Mouse (Mus musculus) bone marrow, adult 2 months (tissue): ENCODE measurements around the gene Ccdc181. TPM values are rescaled to one million over a fixed set of nuclear protein-coding genes. Genes with fewer than 3 reads are reported as not detected.

Experiments used
- H3K27ac ChIP-seq: fragments of 200-500 bp; 2 replicates; pipeline ENCODE4 v1.5.1; 2012; ENCODE audit warnings: low read depth, mild to moderate bottlenecking, control low read depth, inconsistent platforms, low read length; ENCODE audit not compliant: control insufficient read depth, poor library complexity, insufficient read depth
- H3K4me1 ChIP-seq: fragments of 200-500 bp; 2 replicates; pipeline ENCODE4 v1.6.1; 2011; ENCODE audit warnings: low read length; ENCODE audit not compliant: control insufficient read depth, insufficient read depth
- H3K4me3 ChIP-seq: fragments of 200-500 bp; replicated peaks from 2 replicates; pipeline ENCODE3; 2011; ENCODE audit warnings: mild to moderate bottlenecking, low read depth, low read length, control low read depth; ENCODE audit not compliant: control insufficient read depth
- CTCF ChIP-seq: fragments of 200-500 bp; IDR thresholded peaks from 2 replicates; pipeline ENCODE4 v1.5.1; 2011; ENCODE audit warnings: low read length, control low read depth; ENCODE audit not compliant: control insufficient read depth, insufficient read depth
- POLR2A ChIP-seq: fragments of 200-500 bp; IDR thresholded peaks from 2 replicates; pipeline ENCODE4 v1.6.1; 2011; ENCODE audit warnings: low read depth, mild to moderate bottlenecking, control low read depth, low read length, borderline replicate concordance; ENCODE audit not compliant: control insufficient read depth
- WGBS: fragments of 180-500 bp; shearing (Covaris S2); methylation state at CpG from one replicate; pipeline ENCODE4 v1.1.7; 2018; 5-methylcytosine and 5-hydroxymethylcytosine counted together
- polyA plus RNA-seq: library from polyadenylated mRNA; stranded (reverse); fragments of >200 nt; gene quantifications from 2 replicates; pipeline ENCODE4 v1.2.4, GENCODE M21; 2011; ENCODE audit warnings: low replicate concordance; ENCODE audit not compliant: missing spikeins, insufficient read depth, insufficient read length

Gene Ccdc181
- polyA plus RNA-seq, 1 experiment, result 6.6 TPM

GRCm38 (mm10) chr1:164261553-164261952 lies 13.8 kb upstream of the Ccdc181 start:
- 83% methylated on average over 7 of the region's 7 CpGs for WGBS
- TF ChIP-seq POLR2A, result no peak
- no peak for TF ChIP-seq CTCF

GRCm38 (mm10) chr1:164270941-164271340 lies 4.4 kb upstream of the Ccdc181 start:
- no peak overlapping the region for H3K4me3 ChIP-seq
- no peaks in the 10 kb centered on the region for H3K4me1 ChIP-seq
- 92% methylated on average over 7 of the region's 7 CpGs for WGBS
- TF ChIP-seq CTCF, result no peak
- TF ChIP-seq POLR2A, result no peak
- no peak overlapping the region for H3K27ac ChIP-seq

More at GRCm38 (mm10) chr1:164261553-164261952, 13.8 kb upstream of the Ccdc181 start:
- H3K4me1 ChIP-seq, result no peaks in the 10 kb centered on the region
- H3K27ac ChIP-seq, result no peak overlapping the region
- H3K4me3 ChIP-seq, result no peak overlapping the region

GRCm38 (mm10) chr1:164273659-164274058 lies 1.7 kb upstream of the Ccdc181 start:
- WGBS, result 89% methylated on average over 6 of the region's 6 CpGs
- TF ChIP-seq CTCF (no peak), POLR2A (no peak)

GRCm38 (mm10) chr1:164276552-164276951 lies 1.2 kb downstream of the Ccdc181 start:
- TF ChIP-seq CTCF, result no peak
- TF ChIP-seq POLR2A, result no peak
- Histone ChIP-seq H3K27ac (no peak overlapping the region), H3K4me1 (no peaks in the 10 kb centered on the region; the same call in 1 of the 2 replicates), H3K4me3 (no peak overlapping the region)
- WGBS, result 81% methylated on average over 3 of the region's 3 CpGs

More at GRCm38 (mm10) chr1:164273659-164274058, 1.7 kb upstream of the Ccdc181 start:
- H3K4me1 ChIP-seq, result no peaks in the 10 kb centered on the region; the same call in 1 of the 2 replicates
- no peak overlapping the region for H3K27ac ChIP-seq
- no peak overlapping the region for H3K4me3 ChIP-seq

- Histone ChIP-seq H3K4me3 (no peak overlapping the region), H3K27ac (no peak overlapping the region), H3K4me1 (no peaks in the 10 kb centered on the region; the same call in 1 of the 2 replicates)
- TF ChIP-seq CTCF, result no peak
- no peak for TF ChIP-seq POLR2A
- 78% methylated on average over 4 of the region's 4 CpGs for WGBS
Measured at GRCm38 (mm10) chr1:164279332-164279731, 3.9 kb downstream of the Ccdc181 start.

GRCm38 (mm10) chr1:164284007-164284406 lies 8.6 kb downstream of the Ccdc181 start:
- Histone ChIP-seq H3K27ac (no peak overlapping the region), H3K4me1 (no peaks in the 10 kb centered on the region), H3K4me3 (no peak overlapping the region)
- WGBS, result 70% methylated on average over 3 of the region's 3 CpGs
- TF ChIP-seq POLR2A, result no peak
- no peak for TF ChIP-seq CTCF

- Histone ChIP-seq H3K27ac (no peak overlapping the region), H3K4me3 (no peak overlapping the region), H3K4me1 (no peaks in the 10 kb centered on the region)
- TF ChIP-seq CTCF (no peak), POLR2A (no peak)
- WGBS, result 84% methylated on average over 15 of the region's 15 CpGs
Measured at GRCm38 (mm10) chr1:164287406-164287805, 12.0 kb downstream of the Ccdc181 start.

GRCm38 (mm10) chr1:164292040-164292439 lies 16.7 kb downstream of the Ccdc181 start:
- WGBS, result 86% methylated on average over 5 of the region's 5 CpGs
- TF ChIP-seq CTCF, result no peak
- no peak overlapping the region for H3K4me3 ChIP-seq
- no peak overlapping the region for H3K27ac ChIP-seq
- no peaks in the 10 kb centered on the region; the same call in 1 of the 2 replicates for H3K4me1 ChIP-seq

- H3K27ac ChIP-seq, result no peak overlapping the region
- no peak for TF ChIP-seq POLR2A
- no peak for TF ChIP-seq CTCF
- no peak overlapping the region for H3K4me3 ChIP-seq
- 75% methylated on average over 6 of the region's 6 CpGs for WGBS
- no peaks in the 10 kb centered on the region; the same call in 1 of the 2 replicates for H3K4me1 ChIP-seq
Measured at GRCm38 (mm10) chr1:164294071-164294470, 18.7 kb downstream of the Ccdc181 start.
